Mouse (Mus musculus) stomach, embryonic 15.5 days (tissue): ENCODE measurements at regions not wholly inside any gene's neighbourhood (a gene's known extent, or its start where the extent isn't known, plus 50 kb on each side); places are given as distances from the start of the nearest gene placed in this dataset.

ENCODE experiments used
- ATAC-seq: fragments of 200-750 bp; cut with Nextera tagmentation; 2 replicates; pipeline ENCODE4 v1.8.0; 2017; ENCODE audit warnings: low read depth, moderate number of reproducible peaks, moderate TSS enrichment; ENCODE audit not compliant: insufficient read depth, low FRiP score
- H3K27ac ChIP-seq: fragments of 300-500 bp; sonication (generic); 2 replicates; pipeline ENCODE4 v1.5.1; 2015; ENCODE audit warnings: mild to moderate bottlenecking, inconsistent platforms
- H3K27me3 ChIP-seq: fragments of 300-500 bp; sonication (generic); replicated peaks from 2 replicates; pipeline ENCODE4 v1.6.1; 2015; ENCODE audit warnings: inconsistent platforms
- H3K36me3 ChIP-seq: fragments of 300-500 bp; sonication (generic); 2 replicates; pipeline ENCODE4 v1.6.1; 2015; ENCODE audit warnings: inconsistent platforms
- H3K4me1 ChIP-seq: fragments of 300-500 bp; sonication (generic); 2 replicates; pipeline ENCODE4 v1.6.1; 2015; ENCODE audit warnings: inconsistent platforms
- H3K4me2 ChIP-seq: fragments of 300-500 bp; sonication (generic); 2 replicates; pipeline ENCODE4 v1.6.1; 2015; ENCODE audit warnings: mild to moderate bottlenecking, inconsistent platforms
- H3K4me3 ChIP-seq: fragments of 300-500 bp; sonication (generic); replicated peaks from 2 replicates; pipeline ENCODE4 v1.5.1; 2015; ENCODE audit warnings: inconsistent platforms
- H3K9ac ChIP-seq: fragments of 300-500 bp; sonication (generic); 2 replicates; pipeline ENCODE4 v1.6.1; 2015; ENCODE audit warnings: inconsistent platforms
- H3K9me3 ChIP-seq: fragments of 300-500 bp; sonication (generic); 2 replicates; pipeline ENCODE4 v1.6.1; 2016; ENCODE audit warnings: inconsistent platforms
- WGBS: fragments of 180-500 bp; shearing (Covaris S2); methylation state at CpG from one replicate; pipeline ENCODE4 v1.1.7; 2015; 5-methylcytosine and 5-hydroxymethylcytosine counted together

DNA sequence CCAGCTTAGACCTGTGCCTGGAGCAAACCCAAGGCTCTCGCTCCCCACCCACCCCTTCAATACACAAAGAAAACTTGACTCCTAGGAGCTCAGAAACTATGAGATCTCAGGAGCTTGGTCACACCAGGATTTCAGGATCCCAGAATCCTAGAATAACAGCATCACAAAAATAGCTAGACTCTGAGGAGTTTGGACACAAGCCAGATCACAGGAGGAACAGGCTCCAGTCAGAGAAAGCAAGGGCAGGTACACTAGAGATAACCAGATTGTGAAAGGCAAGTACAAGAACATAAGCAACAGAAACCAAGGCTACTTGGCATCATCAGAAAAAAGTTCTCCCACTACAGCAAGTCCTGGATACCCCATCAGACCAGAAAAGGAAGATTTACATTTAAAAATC, 221.5 kb downstream of the Epha7 start:
- Histone ChIP-seq H3K9ac (no peak overlapping the region), H3K27me3 (no peaks in the 10 kb centered on the region), H3K4me2 (no peak overlapping the region), H3K4me1 (no peaks in the 10 kb centered on the region), H3K36me3 (no peaks in the 10 kb centered on the region), H3K4me3 (no peak overlapping the region), H3K27ac (no peak overlapping the region), H3K9me3 (no peaks in the 10 kb centered on the region)
- WGBS, result 86% methylated on average over 1 of the region's 1 CpGs
- no peak for ATAC-seq

DNA sequence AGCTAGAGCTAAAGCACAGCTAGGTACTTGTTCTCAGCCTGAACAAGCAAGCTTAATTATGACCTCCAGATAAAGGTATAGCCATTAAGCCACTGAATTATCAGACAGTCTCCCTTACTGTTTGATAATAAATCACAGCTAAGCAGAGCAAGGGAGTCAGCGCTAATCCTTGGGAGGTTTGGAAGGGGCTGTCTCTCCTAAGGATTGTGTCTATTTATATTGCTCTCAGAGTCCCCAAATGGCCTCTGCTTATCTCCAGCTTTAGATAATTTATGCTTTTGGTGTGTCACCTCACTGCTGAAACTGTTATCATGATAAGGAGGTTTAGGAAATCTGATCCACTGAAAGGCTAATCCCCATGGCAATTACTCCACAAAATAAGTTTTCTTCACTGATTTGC, 227.1 kb downstream of the Epha7 start:
- Histone ChIP-seq H3K4me2 (no peak overlapping the region), H3K27me3 (no peaks in the 10 kb centered on the region), H3K4me3 (no peak overlapping the region), H3K9me3 (no peaks in the 10 kb centered on the region), H3K4me1 (no peaks in the 10 kb centered on the region), H3K27ac (no peak overlapping the region), H3K9ac (no peak overlapping the region), H3K36me3 (no peaks in the 10 kb centered on the region)
- ATAC-seq, result no peak
- 17% methylated on average over 1 of the region's 1 CpGs for WGBS

DNA sequence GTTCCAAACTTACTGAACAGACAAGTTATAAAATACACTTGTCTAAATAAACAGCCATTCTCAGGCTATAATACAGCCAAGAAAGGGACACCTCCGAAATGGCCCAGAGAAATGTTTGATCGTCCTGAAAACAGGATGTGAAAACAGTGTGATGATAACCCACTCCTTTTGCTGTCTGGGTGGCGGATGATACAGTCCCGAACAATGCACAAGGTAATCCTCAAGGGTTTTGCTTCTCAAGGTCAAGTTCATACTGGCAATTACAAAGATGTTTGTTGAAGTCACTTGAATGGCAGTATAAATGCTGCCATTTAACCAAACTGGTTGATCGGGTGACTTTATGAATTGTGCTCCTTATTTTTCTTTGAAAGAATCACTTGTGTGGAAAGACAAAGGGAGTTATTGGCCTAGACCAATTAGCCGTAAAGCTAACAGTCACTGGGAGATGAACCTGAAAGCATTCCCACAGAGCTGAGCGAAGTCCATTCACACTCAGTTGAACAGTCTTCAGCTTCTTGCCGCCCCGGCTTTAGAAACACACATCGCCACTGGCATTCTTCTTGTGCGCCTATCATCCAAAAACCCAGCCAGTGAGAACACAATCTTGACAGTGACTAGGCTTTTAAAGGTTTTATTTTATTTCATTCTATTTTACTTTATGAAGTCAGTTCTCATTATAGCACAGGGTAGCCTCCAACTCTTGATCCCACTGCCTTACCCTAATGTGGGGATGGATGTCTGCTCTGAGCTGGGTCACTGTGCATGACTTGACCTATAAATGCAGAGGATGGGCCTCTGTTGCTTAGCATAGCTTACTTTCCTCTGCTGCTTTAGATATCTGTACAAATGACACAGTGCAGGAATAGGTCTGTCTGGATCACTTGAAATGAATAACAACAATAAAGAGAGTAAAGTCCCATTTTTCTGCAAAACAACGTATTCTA, 256.0 kb downstream of the Epha7 start:
- no peaks in the 10 kb centered on the region for H3K27me3 ChIP-seq
- H3K36me3 ChIP-seq, result no peaks in the 10 kb centered on the region
- no peak overlapping the region for H3K4me2 ChIP-seq
- 80% methylated on average over 12 of the region's 12 CpGs for WGBS
- H3K4me3 ChIP-seq, result no peak overlapping the region
- no peak for ATAC-seq
- no peak overlapping the region for H3K27ac ChIP-seq
- H3K9me3 ChIP-seq, result no peaks in the 10 kb centered on the region
- no peaks in the 10 kb centered on the region for H3K4me1 ChIP-seq
- no peak overlapping the region for H3K9ac ChIP-seq

DNA sequence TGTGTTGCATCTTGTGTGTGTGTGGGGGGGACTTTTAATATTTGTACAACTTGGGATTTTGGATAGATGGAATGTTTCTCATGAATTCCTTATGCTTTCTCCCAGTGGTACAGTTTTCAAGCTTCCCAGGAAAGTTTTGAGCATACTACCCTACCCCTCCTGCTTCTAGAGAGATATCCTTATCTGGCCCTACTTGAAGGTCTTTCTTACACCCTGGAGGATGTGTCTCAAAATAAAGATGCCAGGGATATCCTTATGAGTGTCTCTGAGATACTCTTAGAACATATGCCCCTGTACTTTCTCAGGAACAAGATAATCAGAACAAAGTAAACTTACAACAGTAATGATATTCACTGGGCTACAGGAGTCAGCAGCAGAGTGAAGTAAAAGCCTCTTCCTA, 261.3 kb downstream of the Epha7 start:
- H3K4me2 ChIP-seq, result no peak overlapping the region
- ATAC-seq, result no peak
- no peak overlapping the region for H3K27ac ChIP-seq

DNA sequence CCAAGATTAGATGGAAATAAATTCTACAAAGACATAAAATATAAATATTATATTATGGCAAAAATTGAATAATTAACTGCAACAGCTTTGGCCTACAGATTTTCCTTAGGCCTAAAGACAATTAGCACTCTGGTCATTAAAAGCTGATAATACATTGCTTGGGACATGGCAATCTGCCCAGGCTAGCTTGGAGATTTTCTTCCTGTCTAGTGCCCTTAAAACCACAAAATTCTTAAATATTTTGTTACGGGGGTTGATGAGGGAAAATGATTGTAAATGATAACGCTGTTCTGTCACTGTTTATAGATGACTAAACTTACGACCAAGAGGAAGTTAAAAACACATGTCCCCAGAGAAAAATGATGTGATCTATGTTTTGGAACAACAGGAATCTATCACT, 261.9 kb downstream of the Epha7 start:
- no peaks in the 10 kb centered on the region for H3K27me3 ChIP-seq
- no peak overlapping the region for H3K4me2 ChIP-seq
- ATAC-seq, result no peak
- H3K4me1 ChIP-seq, result no peaks in the 10 kb centered on the region
- H3K9me3 ChIP-seq, result no peaks in the 10 kb centered on the region
- H3K4me3 ChIP-seq, result no peak overlapping the region
- WGBS, result 46% methylated on average over 3 of the region's 3 CpGs
- no peak overlapping the region for H3K9ac ChIP-seq
- no peaks in the 10 kb centered on the region for H3K36me3 ChIP-seq
- no peak overlapping the region for H3K27ac ChIP-seq

More for the DNA sequence above, 261.3 kb downstream of the Epha7 start:
- H3K27me3 ChIP-seq, result no peaks in the 10 kb centered on the region
- no peaks in the 10 kb centered on the region for H3K9me3 ChIP-seq
- H3K4me1 ChIP-seq, result no peaks in the 10 kb centered on the region
- no peak overlapping the region for H3K4me3 ChIP-seq
- H3K9ac ChIP-seq, result no peak overlapping the region
- no peaks in the 10 kb centered on the region for H3K36me3 ChIP-seq

DNA sequence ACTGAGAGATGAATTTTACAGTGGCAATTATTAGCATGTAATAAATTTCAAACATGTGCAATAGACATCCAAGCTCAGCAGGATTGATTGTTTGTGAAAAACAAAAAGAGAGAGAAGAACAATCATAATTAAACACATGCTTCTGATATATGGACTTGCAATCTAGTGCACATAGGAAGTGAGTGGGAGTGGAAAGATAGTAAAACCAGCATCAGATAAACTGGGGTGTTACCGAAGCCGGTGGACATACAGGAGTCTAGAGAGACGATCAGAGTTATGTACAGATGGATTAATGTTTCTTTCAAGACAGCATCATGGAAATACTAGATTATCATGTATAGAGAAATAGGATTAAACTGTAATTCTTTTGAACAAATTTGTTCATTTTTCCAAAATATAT, 263.8 kb downstream of the Epha7 start:
- Histone ChIP-seq H3K36me3 (no peaks in the 10 kb centered on the region), H3K9ac (no peak overlapping the region), H3K4me3 (no peak overlapping the region), H3K9me3 (no peaks in the 10 kb centered on the region), H3K27me3 (no peaks in the 10 kb centered on the region), H3K4me2 (no peak overlapping the region), H3K4me1 (no peaks in the 10 kb centered on the region), H3K27ac (no peak overlapping the region)
- 89% methylated on average over 3 of the region's 3 CpGs for WGBS
- no peak for ATAC-seq

DNA sequence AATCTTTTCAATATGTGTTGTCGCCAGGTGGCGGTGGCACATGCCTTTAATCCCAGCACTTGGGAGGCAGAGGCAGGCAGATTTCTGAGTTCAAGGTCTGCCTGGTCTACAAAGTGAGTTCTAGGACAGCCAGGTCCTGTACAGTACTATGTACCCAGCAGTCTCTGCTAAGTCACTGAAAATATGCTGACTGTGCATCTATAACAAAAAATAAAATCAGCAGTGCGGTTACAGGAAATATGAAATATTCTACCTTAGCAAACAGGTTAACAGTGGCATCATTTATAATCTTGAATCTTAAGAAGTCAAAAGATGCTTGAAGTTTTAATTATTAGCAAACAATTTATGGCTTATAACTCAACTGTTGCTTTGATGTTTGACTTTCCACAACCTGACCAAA, 265.5 kb downstream of the Epha7 start:
- Histone ChIP-seq H3K4me1 (no peaks in the 10 kb centered on the region), H3K36me3 (no peaks in the 10 kb centered on the region), H3K27ac (no peak overlapping the region), H3K4me2 (no peak overlapping the region), H3K27me3 (no peaks in the 10 kb centered on the region), H3K4me3 (no peak overlapping the region), H3K9ac (no peak overlapping the region), H3K9me3 (no peaks in the 10 kb centered on the region)
- 93% methylated on average over 3 of the region's 3 CpGs for WGBS
- ATAC-seq, result no peak

DNA sequence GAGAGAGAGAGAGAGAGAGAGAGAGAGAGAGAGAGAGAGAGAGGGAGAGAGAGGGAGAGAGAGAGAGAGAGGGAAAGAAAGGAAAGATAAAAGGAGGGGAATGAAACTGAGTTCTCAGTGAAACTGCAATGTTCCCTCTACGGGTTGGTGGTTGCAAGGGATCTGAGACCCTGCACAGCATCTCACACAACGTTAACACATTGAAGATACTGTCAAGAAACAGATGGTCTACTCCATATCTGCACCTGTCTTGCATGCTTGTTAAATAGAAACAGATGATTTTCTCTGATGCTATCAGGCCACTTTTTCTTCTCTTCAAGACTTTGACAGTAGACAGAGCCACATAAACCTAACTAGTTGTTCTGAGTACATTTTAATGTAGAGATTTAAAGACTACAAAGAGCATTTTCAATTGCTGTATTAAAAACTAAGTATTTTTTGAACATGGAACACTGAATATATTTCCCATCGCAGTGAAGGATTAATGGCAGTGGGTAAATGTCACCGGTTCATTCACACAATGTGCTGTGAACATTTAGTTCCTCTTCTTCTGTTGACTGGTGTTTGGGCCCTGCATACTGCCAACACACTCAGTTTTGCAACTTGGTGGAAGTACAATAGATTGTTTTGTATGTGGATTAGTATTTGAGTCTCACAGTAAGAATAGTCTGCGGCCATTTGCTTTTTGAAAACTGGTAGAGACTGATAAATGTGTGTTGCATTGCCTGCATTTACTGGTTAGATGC, 270.8 kb downstream of the Epha7 start:
- no peak overlapping the region for H3K4me3 ChIP-seq
- no peaks in the 10 kb centered on the region for H3K9me3 ChIP-seq
- H3K36me3 ChIP-seq, result no peaks in the 10 kb centered on the region
- H3K27ac ChIP-seq, result no peak overlapping the region
- no peak overlapping the region for H3K9ac ChIP-seq
- H3K4me1 ChIP-seq, result no peaks in the 10 kb centered on the region
- H3K27me3 ChIP-seq, result no peaks in the 10 kb centered on the region
- ATAC-seq, result no peak
- no peak overlapping the region for H3K4me2 ChIP-seq
- WGBS, result 66% methylated on average over 5 of the region's 5 CpGs

DNA sequence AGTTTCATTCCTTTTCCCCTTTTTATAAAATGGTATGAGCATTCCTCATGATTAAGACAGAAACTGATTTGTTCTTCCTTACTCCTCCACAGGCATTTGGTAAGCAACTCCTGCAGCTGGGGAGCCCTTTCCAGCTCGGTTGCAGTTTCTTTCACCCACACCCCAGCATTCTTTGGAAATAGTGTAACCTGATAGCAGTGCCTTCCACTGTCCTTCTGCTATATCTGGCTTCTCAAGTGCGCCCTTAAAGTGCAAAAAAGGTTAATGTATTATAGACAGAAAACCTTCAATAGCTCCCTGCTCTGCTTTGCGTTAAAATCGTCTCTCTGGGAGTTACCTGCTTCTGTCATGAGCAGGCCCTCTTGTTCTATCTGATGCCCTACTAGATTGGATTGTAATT, 278.0 kb downstream of the Epha7 start:
- no peaks in the 10 kb centered on the region for H3K4me1 ChIP-seq
- H3K27ac ChIP-seq, result no peak overlapping the region
- no peaks in the 10 kb centered on the region for H3K27me3 ChIP-seq
- ATAC-seq, result no peak
- 21% methylated on average over 4 of the region's 4 CpGs for WGBS
- H3K9me3 ChIP-seq, result no peaks in the 10 kb centered on the region
- H3K4me2 ChIP-seq, result no peak overlapping the region
- H3K9ac ChIP-seq, result no peak overlapping the region
- H3K36me3 ChIP-seq, result no peaks in the 10 kb centered on the region
- H3K4me3 ChIP-seq, result no peak overlapping the region

DNA sequence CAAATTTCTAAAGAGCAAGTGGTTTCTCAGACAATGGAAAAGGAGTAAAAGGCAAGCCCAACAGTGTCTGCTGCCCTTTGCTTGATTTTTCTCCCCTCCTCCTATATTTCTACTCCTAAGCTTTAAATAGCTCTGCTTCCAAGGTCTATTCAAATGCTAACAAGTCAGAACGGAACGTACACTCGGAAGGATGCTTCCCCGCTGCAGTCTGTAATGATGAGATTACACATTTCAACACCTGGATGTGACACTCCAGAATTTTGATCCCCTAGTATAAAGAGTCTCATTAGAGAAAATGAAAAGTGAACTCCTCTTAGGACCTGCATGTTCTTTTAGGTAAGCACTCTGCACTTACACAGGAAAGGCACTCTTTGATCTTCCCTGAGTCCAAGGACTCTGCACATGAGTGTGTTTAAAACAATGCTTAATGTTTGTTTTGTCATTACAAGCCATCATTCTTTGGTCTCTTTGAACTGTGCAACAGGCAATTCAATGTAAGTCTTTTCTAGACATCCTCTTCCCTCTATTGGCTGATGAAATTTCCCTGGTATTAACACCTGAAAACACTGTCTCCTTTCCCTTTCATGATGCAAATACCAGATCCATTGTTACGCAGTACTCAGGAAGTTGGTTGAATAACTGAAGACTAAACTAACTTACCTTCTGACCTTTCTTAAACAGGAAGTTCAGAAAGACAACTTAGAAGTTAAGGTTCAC, 278.7 kb downstream of the Epha7 start:
- H3K4me2 ChIP-seq, result no peak overlapping the region
- H3K9ac ChIP-seq, result no peak overlapping the region
- H3K9me3 ChIP-seq, result no peaks in the 10 kb centered on the region
- WGBS, result 39% methylated on average over 5 of the region's 5 CpGs
- H3K4me1 ChIP-seq, result no peaks in the 10 kb centered on the region
- no peaks in the 10 kb centered on the region for H3K36me3 ChIP-seq
- ATAC-seq, result no peak
- H3K27ac ChIP-seq, result no peak overlapping the region
- no peak overlapping the region for H3K4me3 ChIP-seq
- no peaks in the 10 kb centered on the region for H3K27me3 ChIP-seq

DNA sequence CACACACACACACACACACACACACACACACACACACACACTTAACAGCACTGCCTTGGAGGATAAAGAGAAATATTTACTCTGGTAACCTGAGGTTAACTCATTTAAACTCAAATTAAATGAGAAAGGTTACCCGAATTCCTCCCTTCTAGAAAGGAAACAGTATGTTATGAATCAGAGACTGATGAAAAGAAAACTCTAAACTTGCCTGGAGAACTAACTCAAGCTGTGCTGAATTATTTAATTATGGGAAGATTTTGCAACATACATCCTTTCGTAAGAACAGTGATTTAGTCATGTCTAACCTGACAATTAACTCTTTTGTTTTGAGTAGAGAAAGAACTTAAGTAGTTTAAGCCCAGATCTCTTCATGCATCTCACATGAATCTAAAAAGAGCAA, 289.4 kb downstream of the Epha7 start:
- no peaks in the 10 kb centered on the region for H3K36me3 ChIP-seq
- H3K9me3 ChIP-seq, result no peaks in the 10 kb centered on the region
- no peak overlapping the region for H3K27ac ChIP-seq
- WGBS, result 75% methylated on average over 2 of the region's 2 CpGs
- H3K4me3 ChIP-seq, result no peak overlapping the region
- no peaks in the 10 kb centered on the region for H3K27me3 ChIP-seq
- H3K4me1 ChIP-seq, result no peaks in the 10 kb centered on the region
- no peak for ATAC-seq
- H3K4me2 ChIP-seq, result no peak overlapping the region
- no peak overlapping the region for H3K9ac ChIP-seq

DNA sequence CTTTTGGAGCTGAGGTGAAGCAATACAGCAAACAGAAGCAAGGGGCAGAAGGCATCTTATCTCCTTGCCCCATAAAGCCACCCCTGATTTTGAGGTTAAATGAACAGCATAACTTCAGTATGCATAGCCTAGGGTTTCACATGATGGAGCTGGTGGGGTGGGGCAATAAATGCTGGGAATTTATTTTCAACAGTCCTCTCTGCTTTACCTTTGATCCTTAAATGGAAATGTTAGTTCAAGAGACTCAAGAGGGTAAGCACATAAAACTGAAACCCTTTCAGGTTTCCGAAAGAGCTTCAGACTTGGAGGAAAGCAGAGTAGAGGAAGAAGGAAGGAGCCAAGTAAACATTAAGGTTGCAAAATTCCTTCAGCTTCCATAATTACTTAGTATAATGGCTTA, 290.5 kb downstream of the Epha7 start:
- no peaks in the 10 kb centered on the region for H3K4me1 ChIP-seq
- no peak overlapping the region for H3K9ac ChIP-seq
- H3K36me3 ChIP-seq, result no peaks in the 10 kb centered on the region
- no peaks in the 10 kb centered on the region for H3K27me3 ChIP-seq
- ATAC-seq, result no peak
- H3K27ac ChIP-seq, result no peak overlapping the region
- H3K9me3 ChIP-seq, result no peaks in the 10 kb centered on the region
- no peak overlapping the region for H3K4me2 ChIP-seq
- no peak overlapping the region for H3K4me3 ChIP-seq
- WGBS, result 47% methylated on average over 1 of the region's 1 CpGs
